Mouse (Mus musculus) midbrain, embryonic 13.5 days (tissue): ENCODE data around the gene Dock9. TPM values are rescaled to one million over a fixed set of nuclear protein-coding genes. Genes with fewer than 3 reads are reported as not detected.

ENCODE experiments used
- ATAC-seq: fragments of 200-750 bp; cut with Nextera tagmentation; 2 replicates; pipeline ENCODE4 v1.8.0; 2017; ENCODE audit warnings: mild to moderate bottlenecking, moderate TSS enrichment, moderate library complexity
- H3K27ac ChIP-seq: fragments of 300-500 bp; sonication (generic); 2 replicates; pipeline ENCODE4 v1.5.1; 2015; ENCODE audit warnings: inconsistent platforms, mild to moderate bottlenecking, moderate library complexity
- H3K27me3 ChIP-seq: fragments of 300-500 bp; sonication (generic); 2 replicates; pipeline ENCODE4 v1.6.1; 2015; ENCODE audit warnings: mild to moderate bottlenecking, inconsistent platforms
- H3K36me3 ChIP-seq: fragments of 300-500 bp; sonication (generic); 2 replicates; pipeline ENCODE4 v1.6.1; 2015; ENCODE audit warnings: mild to moderate bottlenecking, inconsistent platforms
- H3K4me1 ChIP-seq: fragments of 300-500 bp; sonication (generic); replicated peaks from 2 replicates; pipeline ENCODE4 v1.6.1; 2015; ENCODE audit warnings: inconsistent platforms
- H3K4me2 ChIP-seq: fragments of 300-500 bp; sonication (generic); replicated peaks from 2 replicates; pipeline ENCODE4 v1.6.1; 2015; ENCODE audit warnings: moderate library complexity, mild to moderate bottlenecking, inconsistent platforms
- H3K4me3 ChIP-seq: fragments of 300-500 bp; sonication (generic); replicated peaks from 2 replicates; pipeline ENCODE4 v1.5.1; 2015; ENCODE audit warnings: mild to moderate bottlenecking, inconsistent platforms
- H3K9ac ChIP-seq: fragments of 300-500 bp; sonication (generic); replicated peaks from 2 replicates; pipeline ENCODE4 v1.6.1; 2015; ENCODE audit warnings: mild to moderate bottlenecking, inconsistent platforms
- H3K9me3 ChIP-seq: fragments of 300-500 bp; sonication (generic); 2 replicates; pipeline ENCODE4 v1.6.1; 2016; ENCODE audit warnings: mild to moderate bottlenecking, inconsistent platforms
- WGBS: fragments of 180-500 bp; shearing (Covaris S2); methylation state at CpG from one replicate; pipeline ENCODE4 v1.1.7; 2015; 5-methylcytosine and 5-hydroxymethylcytosine counted together
- polyA plus RNA-seq: library from polyadenylated mRNA; unstranded; fragments of >200 nt; fragmentation: Nextera tagmentation; extraction: Ambion mirVana; gene quantifications from 2 replicates; pipeline ENCODE4 v1.2.1, GENCODE M21; 2015

The Dock9 gene
- polyA plus RNA-seq, result 5.1 and 5.5 TPM in 2 replicates

GRCm38 (mm10) chr14:121797457-121798410, at the start of gene Dock9:
Gene Dock9, minus strand, starts transcription at chr14:121797837.
- peak; percentile 88 for ATAC-seq
- Histone ChIP-seq H3K4me1 (peaks cover 9% of the 10 kb centered on the region; the same call in 1 of the 2 replicates), H3K9ac (peak within 1 kb of the TSS; percentile 67), H3K9me3 (no peaks in the 10 kb centered on the region), H3K27me3 (peaks cover 24% of the 10 kb centered on the region), H3K4me2 (peak within 1 kb of the TSS; percentile 77), H3K4me3 (peak within 1 kb of the TSS; percentile 62), H3K27ac (peak within 1 kb of the TSS; percentile 78), H3K36me3 (no peaks in the 10 kb centered on the region)
- WGBS, result under 1% methylated on average over 96 of the region's 106 CpGs

- Histone ChIP-seq H3K9me3 (no peaks in the 10 kb centered on the region), H3K4me3 (no peak overlapping the region), H3K27ac (no peak overlapping the region), H3K4me2 (no peak overlapping the region), H3K9ac (no peak overlapping the region), H3K4me1 (no peaks in the 10 kb centered on the region), H3K36me3 (no peaks in the 10 kb centered on the region), H3K27me3 (no peaks in the 10 kb centered on the region)
- 60% methylated on average over 8 of the region's 8 CpGs for WGBS
- no peak for ATAC-seq
Observed at GRCm38 (mm10) chr14:121844486-121844885, 46.8 kb upstream of the Dock9 start.

GRCm38 (mm10) chr14:121840217-121840616, 42.6 kb upstream of the Dock9 start:
- no peak overlapping the region for H3K27ac ChIP-seq
- H3K4me1 ChIP-seq, result no peaks in the 10 kb centered on the region
- H3K9ac ChIP-seq, result no peak overlapping the region
- no peak overlapping the region for H3K4me3 ChIP-seq
- peaks cover 19% of the 10 kb centered on the region for H3K9me3 ChIP-seq
- H3K4me2 ChIP-seq, result no peak overlapping the region
- 90% methylated on average over 8 of the region's 8 CpGs for WGBS
- no peaks in the 10 kb centered on the region for H3K36me3 ChIP-seq
- H3K27me3 ChIP-seq, result no peaks in the 10 kb centered on the region
- ATAC-seq, result no peak

GRCm38 (mm10) chr14:121838161-121838560, 40.5 kb upstream of the Dock9 start:
- no peak for ATAC-seq
- Histone ChIP-seq H3K9me3 (peaks cover 19% of the 10 kb centered on the region), H3K4me2 (no peak overlapping the region), H3K27ac (no peak overlapping the region), H3K36me3 (no peaks in the 10 kb centered on the region), H3K9ac (no peak overlapping the region), H3K4me3 (no peak overlapping the region), H3K27me3 (no peaks in the 10 kb centered on the region), H3K4me1 (no peaks in the 10 kb centered on the region)
- WGBS, result 88% methylated on average over 4 of the region's 4 CpGs

GRCm38 (mm10) chr14:121833001-121833520, 35.4 kb upstream of the Dock9 start:
- Histone ChIP-seq H3K36me3 (no peaks in the 10 kb centered on the region), H3K9ac (no peak overlapping the region), H3K4me3 (no peak overlapping the region), H3K27ac (no peak overlapping the region), H3K9me3 (peaks cover 9% of the 10 kb centered on the region), H3K4me2 (no peak overlapping the region), H3K4me1 (no peaks in the 10 kb centered on the region), H3K27me3 (no peaks in the 10 kb centered on the region)
- WGBS, result 91% methylated on average over 2 of the region's 2 CpGs
- no peak for ATAC-seq

- Histone ChIP-seq H3K36me3 (no peaks in the 10 kb centered on the region), H3K9ac (no peak overlapping the region), H3K4me2 (no peak overlapping the region), H3K27ac (no peak overlapping the region), H3K27me3 (no peaks in the 10 kb centered on the region), H3K4me3 (no peak overlapping the region), H3K4me1 (no peaks in the 10 kb centered on the region), H3K9me3 (peaks cover 3% of the 10 kb centered on the region; the same call in 1 of the 2 replicates)
- 88% methylated on average over 4 of the region's 4 CpGs for WGBS
- ATAC-seq, result no peak
Observed at GRCm38 (mm10) chr14:121829816-121830442, 32.3 kb upstream of the Dock9 start.

- no peak overlapping the region for H3K4me3 ChIP-seq
- no peaks in the 10 kb centered on the region for H3K27me3 ChIP-seq
- H3K4me2 ChIP-seq, result no peak overlapping the region
- no peaks in the 10 kb centered on the region for H3K36me3 ChIP-seq
- H3K9ac ChIP-seq, result no peak overlapping the region
- no peaks in the 10 kb centered on the region for H3K4me1 ChIP-seq
- no peak overlapping the region for H3K27ac ChIP-seq
- peaks cover 3% of the 10 kb centered on the region; the same call in 1 of the 2 replicates for H3K9me3 ChIP-seq
- no peak for ATAC-seq
- 89% methylated on average over 7 of the region's 7 CpGs for WGBS
Observed at GRCm38 (mm10) chr14:121827091-121827490, 29.5 kb upstream of the Dock9 start.

GRCm38 (mm10) chr14:121825521-121826445, 28.1 kb upstream of the Dock9 start:
- Histone ChIP-seq H3K9ac (no peak overlapping the region), H3K36me3 (no peaks in the 10 kb centered on the region), H3K4me1 (no peaks in the 10 kb centered on the region), H3K4me2 (no peak overlapping the region), H3K27ac (no peak overlapping the region), H3K4me3 (no peak overlapping the region), H3K27me3 (no peaks in the 10 kb centered on the region), H3K9me3 (peaks cover 3% of the 10 kb centered on the region; the same call in 1 of the 2 replicates)
- WGBS, result 80% methylated on average over 10 of the region's 10 CpGs
- no peak for ATAC-seq

- H3K27me3 ChIP-seq, result no peaks in the 10 kb centered on the region
- no peaks in the 10 kb centered on the region for H3K4me1 ChIP-seq
- H3K36me3 ChIP-seq, result no peaks in the 10 kb centered on the region
- H3K4me3 ChIP-seq, result no peak overlapping the region
- H3K27ac ChIP-seq, result no peak overlapping the region
- H3K9me3 ChIP-seq, result peaks cover 3% of the 10 kb centered on the region; the same call in 1 of the 2 replicates
- no peak overlapping the region for H3K9ac ChIP-seq
- 0 out of 2 replicates have a peak, but pooled peaks have one; percentile 53 for ATAC-seq
- no peak overlapping the region for H3K4me2 ChIP-seq
- WGBS, result 75% methylated on average over 11 of the region's 11 CpGs
Observed at GRCm38 (mm10) chr14:121824322-121825103, 26.9 kb upstream of the Dock9 start.

- Histone ChIP-seq H3K27me3 (no peaks in the 10 kb centered on the region), H3K4me3 (no peak overlapping the region), H3K4me1 (no peaks in the 10 kb centered on the region), H3K9ac (no peak overlapping the region), H3K4me2 (no peak overlapping the region), H3K9me3 (no peaks in the 10 kb centered on the region), H3K27ac (no peak overlapping the region), H3K36me3 (no peaks in the 10 kb centered on the region)
- WGBS, result 82% methylated on average over 3 of the region's 3 CpGs
- 0 out of 2 replicates have a peak, but pooled peaks have one; percentile 30 for ATAC-seq
Observed at GRCm38 (mm10) chr14:121822997-121823396, 25.4 kb upstream of the Dock9 start.

- no peak for ATAC-seq
- Histone ChIP-seq H3K4me3 (no peak overlapping the region), H3K4me1 (no peaks in the 10 kb centered on the region), H3K9ac (no peak overlapping the region), H3K9me3 (no peaks in the 10 kb centered on the region), H3K4me2 (no peak overlapping the region), H3K27ac (no peak overlapping the region), H3K36me3 (no peaks in the 10 kb centered on the region), H3K27me3 (no peaks in the 10 kb centered on the region)
- 91% methylated on average over 8 of the region's 8 CpGs for WGBS
Observed at GRCm38 (mm10) chr14:121822506-121822905, 24.9 kb upstream of the Dock9 start.
